Mouse (Mus musculus): ENCODE results near the gene Cdc34. TPM values are rescaled to one million over a fixed set of nuclear protein-coding genes. Genes with fewer than 3 reads are reported as not detected.

Gene Cdc34
- polyA plus RNA-seq (2017; shearing (Covaris generic)), result 100 to 1,000 TPM; 104 to 107 TPM

GRCm38 (mm10) chr10:79681591-79682245, at the start of gene Cdc34:
Gene Cdc34 (plus strand): TSS chr10:79682195.

GRCm38 (mm10) chr10:79637128-79638110, 44.6 kb upstream of the Cdc34 start, which contains the start of gene Shc2:
Gene Shc2 (minus strand): TSS chr10:79637918.

GRCm38 (mm10) chr10:79645711-79646110, 36.3 kb upstream of the Cdc34 start, which contains the start of gene Odf3l2:
Gene Odf3l2 (minus strand): TSS chr10:79645738.

DNA sequence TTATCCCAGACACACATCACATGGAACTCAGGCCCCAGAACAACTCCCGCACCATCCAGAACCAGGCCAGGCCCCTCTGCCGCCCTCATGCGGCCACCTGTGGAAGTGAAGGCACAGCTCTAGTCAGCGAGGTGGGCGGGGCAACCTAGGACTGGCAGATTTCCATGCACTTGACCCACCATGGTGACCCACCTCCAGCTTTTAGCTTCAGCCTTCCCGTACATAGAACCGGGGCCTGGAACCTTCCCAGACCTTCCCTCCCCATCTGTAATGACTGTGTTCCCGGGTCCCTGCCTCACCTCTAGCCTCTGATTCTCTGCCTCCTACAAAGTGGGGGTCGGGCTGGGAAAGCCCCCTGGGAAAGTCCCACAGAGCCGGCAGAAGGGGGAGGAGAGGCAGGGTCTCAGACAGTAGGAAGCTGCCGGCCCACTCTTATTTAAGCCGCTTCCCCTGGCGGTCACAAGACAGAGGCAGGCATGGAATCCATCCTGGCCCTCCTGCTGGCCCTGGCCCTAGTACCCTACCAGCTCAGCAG, 17.8 kb upstream of the Cdc34 start, which contains the start of gene Madcam1:
Gene Madcam1 (plus strand): TSS at position 429 of the 535 bp plus-strand sequence.

GRCm38 (mm10) chr10:79668771-79669575, 13.0 kb upstream of the Cdc34 start, which contains the start of gene Tpgs1:
Gene Tpgs1 (plus strand): TSS chr10:79669369.

DNA sequence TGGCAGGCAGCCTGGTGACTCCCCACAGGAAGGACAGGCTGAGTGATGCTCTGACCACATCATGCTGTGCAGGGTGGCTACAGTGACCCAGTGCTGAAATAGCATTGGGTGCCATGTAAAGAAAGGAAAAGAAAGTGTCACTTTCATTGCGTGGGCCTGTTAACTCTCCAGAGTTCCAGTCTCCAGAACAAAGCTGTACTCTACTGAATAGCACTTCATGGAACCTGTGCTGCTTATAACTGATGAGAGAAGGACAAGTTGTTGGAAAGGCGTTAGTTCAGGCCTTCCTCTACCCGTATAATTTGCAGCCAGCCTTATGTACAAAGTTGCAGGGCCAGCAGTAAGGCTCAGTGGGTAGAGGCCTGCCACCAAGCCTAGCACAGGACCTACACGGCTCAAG, 6.7 kb downstream of the Cdc34 start, which contains the start of gene Gzmm:
Gene Gzmm (plus strand): TSS at position 301 of the 400 bp plus-strand sequence.

DNA sequence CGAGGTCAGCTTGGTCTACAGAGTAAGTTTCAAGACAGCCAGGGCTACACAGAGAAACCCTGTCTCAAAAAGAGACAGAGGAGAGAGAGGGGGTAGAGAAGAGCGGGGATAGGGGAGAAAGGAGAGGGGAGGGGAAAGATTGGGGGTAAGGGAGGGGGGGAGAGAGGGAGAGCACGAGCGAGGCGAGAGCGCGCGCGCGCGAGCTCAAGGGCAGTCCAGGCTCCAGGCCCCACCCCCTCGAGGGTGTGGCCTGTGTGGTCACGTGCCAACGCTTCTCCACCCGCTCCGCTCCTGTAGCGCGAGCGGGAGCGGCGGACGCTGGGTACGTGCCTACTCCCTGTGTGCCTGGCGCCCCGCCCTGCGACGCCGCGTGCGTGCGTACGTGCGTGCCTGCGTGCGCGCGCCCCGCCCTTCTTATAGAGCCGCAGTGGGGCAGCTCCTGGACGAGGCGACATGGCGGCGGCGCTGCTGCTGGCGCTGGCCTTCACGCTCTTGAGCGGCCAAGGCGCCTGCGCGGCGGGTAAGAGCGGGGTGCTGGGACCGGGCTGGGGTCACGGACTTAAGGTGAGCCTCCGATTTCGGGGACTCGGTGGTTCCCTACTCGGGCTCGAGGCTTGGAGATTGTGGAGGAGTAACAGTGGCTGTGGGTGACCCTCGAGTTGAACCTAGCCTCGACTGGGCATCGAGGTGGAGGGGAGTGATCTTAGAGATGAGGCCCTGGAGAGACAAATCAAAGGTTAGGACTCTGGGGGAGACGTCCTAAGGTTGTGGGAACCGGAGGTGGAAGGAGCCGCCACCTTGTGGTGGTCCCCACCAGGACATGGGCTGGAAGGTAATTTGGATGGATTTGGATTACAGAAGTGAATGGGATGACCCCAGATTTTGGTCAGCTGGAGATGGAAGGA, 22.3 kb downstream of the Cdc34 start, which contains the start of gene Bsg:
Gene Bsg (plus strand): TSS at position 427 of the 905 bp plus-strand sequence.

DNA sequence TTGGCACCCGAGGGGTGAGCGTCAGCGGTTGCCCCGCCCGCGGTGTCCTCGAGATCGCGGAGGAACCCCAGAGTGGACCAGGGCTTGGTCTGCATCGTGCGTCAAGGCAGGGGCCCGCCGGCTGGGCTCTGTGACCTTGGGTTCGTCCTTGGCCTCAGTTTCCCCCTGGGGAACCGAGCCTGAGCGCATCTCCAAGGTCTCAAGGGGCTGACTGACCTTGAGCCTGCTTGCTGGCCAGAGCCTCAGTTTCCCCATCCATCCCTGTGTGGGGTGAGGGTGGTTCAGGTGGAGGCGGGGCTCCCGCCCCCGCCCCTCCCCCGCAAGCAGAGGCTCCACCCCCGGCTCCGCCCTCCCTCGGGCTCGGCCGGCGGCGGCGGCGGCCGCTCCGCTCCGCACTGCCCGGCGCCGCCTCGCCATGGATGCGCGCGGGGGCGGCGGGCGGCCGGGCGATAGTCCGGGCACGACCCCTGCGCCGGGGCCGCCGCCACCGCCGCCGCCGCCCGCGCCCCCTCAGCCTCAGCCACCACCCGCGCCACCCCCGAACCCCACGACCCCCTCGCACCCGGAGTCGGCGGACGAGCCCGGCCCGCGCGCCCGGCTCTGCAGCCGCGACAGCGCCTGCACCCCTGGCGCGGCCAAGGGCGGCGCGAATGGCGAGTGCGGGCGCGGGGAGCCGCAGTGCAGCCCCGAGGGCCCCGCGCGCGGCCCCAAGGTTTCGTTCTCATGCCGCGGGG, 34.4 kb downstream of the Cdc34 start, which contains the start of gene Hcn2:
Gene Hcn2 (plus strand): TSS at position 381 of the 734 bp plus-strand sequence.

Other genes starting within 250 kb of the Cdc34 start
- under 1 TPM in 1 of 2 experiments, not detected in 1; 0.09 TPM for gene Vmn2r83, start 213.5 kb upstream of the Cdc34 start, polyA plus RNA-seq (2017; shearing (Covaris generic))
- 1 to 10 TPM; 3.2 to 4.2 TPM for gene Plpp2, start 148.4 kb upstream of the Cdc34 start, polyA plus RNA-seq (2017; shearing (Covaris generic))
- 10 to 100 TPM; 30.9 to 33.0 TPM for gene Mier2, start 127.0 kb upstream of the Cdc34 start, polyA plus RNA-seq (2017; shearing (Covaris generic))
- gene Theg, start 94.9 kb upstream of the Cdc34 start, polyA plus RNA-seq (2017; shearing (Covaris generic)), result not detected
- gene C2cd4c, start 68.2 kb upstream of the Cdc34 start, polyA plus RNA-seq (2017; shearing (Covaris generic)), result not detected
- under 1 TPM in 1 of 2 experiments, not detected in 1; 0.05 TPM for gene Shc2, start 44.3 kb upstream of the Cdc34 start, polyA plus RNA-seq (2017; shearing (Covaris generic))
- not detected for gene Odf3l2, start 36.5 kb upstream of the Cdc34 start, polyA plus RNA-seq (2017; shearing (Covaris generic))
- gene Madcam1, start 17.6 kb upstream of the Cdc34 start, polyA plus RNA-seq (2017; shearing (Covaris generic)), result under 1 TPM; 0.32 to 0.51 TPM
- 10 to 100 TPM; 58.4 to 61.8 TPM for gene Tpgs1, start 12.8 kb upstream of the Cdc34 start, polyA plus RNA-seq (2017; shearing (Covaris generic))
- 1 to 10 TPM; 1.2 to 1.5 TPM for gene Gzmm, start 6.8 kb downstream of the Cdc34 start, polyA plus RNA-seq (2017; shearing (Covaris generic))
- 100 to 1,000 TPM; 226 to 283 TPM for gene Bsg, start 22.3 kb downstream of the Cdc34 start, polyA plus RNA-seq (2017; shearing (Covaris generic))
- gene Hcn2, start 34.4 kb downstream of the Cdc34 start, polyA plus RNA-seq (2017; shearing (Covaris generic)), result under 1 TPM; 0.13 to 0.23 TPM
- gene Polrmt, start 64.4 kb downstream of the Cdc34 start, polyA plus RNA-seq (2017; shearing (Covaris generic)), result 10 to 100 TPM; 29.5 to 32.3 TPM
- gene Fgf22, start 72.9 kb downstream of the Cdc34 start, polyA plus RNA-seq (2017; shearing (Covaris generic)), result under 1 TPM; 0.12 to 0.33 TPM
- 10 to 100 TPM; 47.0 to 58.4 TPM for gene Rnf126, start 84.8 kb downstream of the Cdc34 start, polyA plus RNA-seq (2017; shearing (Covaris generic))
- under 1 TPM; 0.55 to 0.81 TPM for gene Fstl3, start 95.1 kb downstream of the Cdc34 start, polyA plus RNA-seq (2017; shearing (Covaris generic))
- gene Prss57, start 108.8 kb downstream of the Cdc34 start, polyA plus RNA-seq (2017; shearing (Covaris generic)), result under 1 TPM; 0.23 to 0.55 TPM
- gene Palm, start 111.4 kb downstream of the Cdc34 start, polyA plus RNA-seq (2017; shearing (Covaris generic)), result 1 to 10 TPM; 2.1 to 3.4 TPM
- 1 to 10 TPM in 1 of 2 experiments, not detected in 1; 1.1 TPM for gene Misp, start 138.8 kb downstream of the Cdc34 start, polyA plus RNA-seq (2017; shearing (Covaris generic))
- 100 to 1,000 TPM; 242 to 297 TPM for gene Ptbp1, start 172.2 kb downstream of the Cdc34 start, polyA plus RNA-seq (2017; shearing (Covaris generic))
- gene Prtn3, start 192.3 kb downstream of the Cdc34 start, polyA plus RNA-seq (2017; shearing (Covaris generic)), result not detected
- 1 to 10 TPM; 2.5 to 3.6 TPM for gene Plppr3, start 192.4 kb downstream of the Cdc34 start, polyA plus RNA-seq (2017; shearing (Covaris generic))
- not detected for gene Elane, start 204.1 kb downstream of the Cdc34 start, polyA plus RNA-seq (2017; shearing (Covaris generic))
- gene Cfd, start 208.7 kb downstream of the Cdc34 start, polyA plus RNA-seq (2017; shearing (Covaris generic)), result not detected
- 10 to 100 TPM; 27.8 to 35.8 TPM for gene Med16, start 226.7 kb downstream of the Cdc34 start, polyA plus RNA-seq (2017; shearing (Covaris generic))
- 10 to 100 TPM; 16.0 to 34.9 TPM for gene Gm26602, start 228.7 kb downstream of the Cdc34 start, polyA plus RNA-seq (2017; shearing (Covaris generic))
- under 1 TPM; 0.47 to 0.56 TPM for gene Kiss1r, start 234.8 kb downstream of the Cdc34 start, polyA plus RNA-seq (2017; shearing (Covaris generic))
- gene R3hdm4, start 239.0 kb downstream of the Cdc34 start, polyA plus RNA-seq (2017; shearing (Covaris generic)), result 100 to 1,000 TPM; 188 to 197 TPM
- gene Arid3a, start 244.8 kb downstream of the Cdc34 start, polyA plus RNA-seq (2017; shearing (Covaris generic)), result 10 to 100 TPM in 1 of 2 experiments, 1 to 10 TPM in 1; 7.0 to 15.0 TPM

Measured in activated CD4-positive, CD25-positive, alpha-beta regulatory T cell (primary cell).